Mouse (Mus musculus): ENCODE measurements at regions not wholly inside any gene's neighbourhood (a gene's known extent, or its start where the extent isn't known, plus 50 kb on each side); places are given as distances from the start of the nearest gene placed in this dataset.
A peak's percentile ranks its signal among the peaks of the same experiment; 100 is the strongest.

DNA sequence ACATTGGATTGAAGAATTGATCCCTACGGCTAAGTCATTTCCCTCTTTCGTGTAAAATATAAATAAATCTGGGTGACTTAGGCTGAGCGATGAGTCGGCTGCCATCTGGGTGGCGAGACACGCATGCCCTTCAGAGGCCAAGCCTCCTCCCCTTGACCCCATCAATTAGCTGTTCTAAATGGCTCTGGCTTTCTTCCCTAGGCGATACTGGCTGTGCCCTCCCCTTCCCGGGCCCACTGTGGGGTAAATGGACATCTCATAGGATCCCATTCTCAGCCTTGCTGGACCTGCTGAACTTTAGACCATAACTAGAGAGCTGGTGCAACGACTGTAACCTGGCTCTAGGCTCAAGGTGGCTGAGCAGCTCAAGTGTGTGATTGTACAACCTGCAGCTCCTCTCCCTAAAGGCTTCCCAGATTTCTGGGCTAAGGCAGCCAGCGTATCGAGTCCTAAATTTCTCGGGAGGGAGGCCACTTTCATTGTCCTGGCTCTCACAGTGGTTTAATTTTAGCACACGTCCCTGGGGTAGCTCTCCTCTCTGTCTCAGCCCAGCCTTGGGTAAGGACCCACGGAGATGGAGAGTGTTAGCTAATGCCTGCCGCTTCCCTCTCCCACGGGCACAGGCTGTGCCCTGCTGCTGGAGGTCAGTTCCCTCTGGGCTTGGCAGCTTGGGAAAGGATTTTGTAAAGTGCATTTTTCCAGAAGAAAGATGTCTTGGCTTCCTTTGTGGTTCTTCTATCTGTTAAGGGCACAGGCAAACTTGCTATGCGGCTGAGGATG, 80.7 kb upstream of the Zc3h12a start:
- ATAC-seq (ENCODE audit: low TSS enrichment): no peak

GRCm38 (mm10) chr4:125203521-125203920, 75.9 kb upstream of the Zc3h12a start:
- no peak for ATAC-seq (ENCODE audit: low TSS enrichment)

DNA sequence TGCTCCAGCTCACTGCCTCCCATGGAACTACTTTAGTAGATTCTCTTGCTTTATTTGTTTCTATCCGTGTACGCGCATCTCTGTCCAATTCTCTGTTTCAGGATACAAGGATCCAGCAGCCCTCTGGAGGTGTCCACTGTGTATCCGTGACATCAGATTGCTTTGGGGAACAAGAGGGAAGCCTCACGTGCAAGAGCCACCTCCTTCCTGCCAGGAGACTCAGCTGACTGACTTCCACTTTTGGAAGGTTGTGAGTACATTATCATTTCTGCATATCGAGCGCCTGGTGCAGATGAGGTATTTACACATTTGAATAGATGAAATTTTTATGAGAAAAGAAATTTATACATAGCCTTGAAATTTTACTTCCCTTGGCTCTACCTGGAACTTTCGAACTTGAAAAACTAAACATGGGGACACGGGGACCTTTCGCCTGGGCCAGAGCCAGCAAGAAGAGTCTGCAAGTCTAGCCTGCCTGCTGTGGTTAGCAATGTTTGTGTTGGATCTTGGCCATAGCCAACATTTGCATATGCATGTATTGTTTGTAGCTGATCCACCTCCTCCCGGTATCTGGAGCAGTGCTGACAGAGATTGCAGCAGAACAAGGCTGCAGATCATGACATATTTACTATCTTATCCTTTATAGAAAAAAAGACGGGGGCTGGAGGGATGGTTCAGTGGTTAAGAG, 74.1 kb upstream of the Zc3h12a start:
- no peak for ATAC-seq (ENCODE audit: low TSS enrichment)

DNA sequence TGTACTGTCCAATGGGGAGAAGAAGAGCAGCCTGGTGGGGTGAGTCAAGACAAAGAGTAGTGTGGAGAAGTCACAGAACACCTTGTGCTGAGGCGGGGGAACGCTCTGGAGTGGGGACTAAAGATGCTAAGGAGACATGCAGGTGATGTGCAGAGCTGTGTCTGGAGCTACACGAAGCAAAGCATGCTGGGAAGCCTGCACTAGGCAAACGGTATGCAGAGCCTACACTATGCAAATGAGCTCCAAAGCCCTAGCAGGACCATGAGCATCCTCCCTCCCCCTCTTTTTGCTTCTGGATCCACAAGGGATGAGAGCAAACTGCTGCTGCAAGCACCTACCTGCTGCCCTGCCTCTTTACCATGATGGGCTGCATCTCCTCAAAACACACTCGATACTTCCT, 73.1 kb upstream of the Zc3h12a start:
- ATAC-seq (ENCODE audit: low TSS enrichment): peak; percentile 70

DNA sequence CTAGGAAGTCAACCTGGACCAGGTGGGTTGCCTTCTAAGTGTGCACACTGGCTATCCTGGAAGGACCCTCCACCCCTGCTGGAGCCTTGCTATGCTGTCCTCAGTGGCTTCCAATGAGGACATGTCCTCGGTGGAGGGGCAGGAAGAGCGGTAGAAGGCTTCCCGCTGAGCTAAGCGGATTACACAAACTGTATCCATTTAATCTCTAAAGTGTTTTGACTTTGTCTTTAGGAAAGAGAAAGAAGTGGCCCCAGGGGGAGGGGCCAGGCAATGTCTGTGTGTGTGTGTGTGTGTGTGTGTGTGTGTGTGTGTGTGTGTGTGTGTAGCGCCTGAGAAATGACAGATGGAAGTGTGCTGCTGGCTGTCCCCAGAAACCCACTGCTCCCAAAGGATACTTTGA, 71.6 kb upstream of the Zc3h12a start:
- no peak for ATAC-seq (ENCODE audit: low TSS enrichment)

- ATAC-seq (ENCODE audit: low TSS enrichment): no peak
Measured at GRCm38 (mm10) chr4:125195901-125196435, 68.3 kb upstream of the Zc3h12a start.

DNA sequence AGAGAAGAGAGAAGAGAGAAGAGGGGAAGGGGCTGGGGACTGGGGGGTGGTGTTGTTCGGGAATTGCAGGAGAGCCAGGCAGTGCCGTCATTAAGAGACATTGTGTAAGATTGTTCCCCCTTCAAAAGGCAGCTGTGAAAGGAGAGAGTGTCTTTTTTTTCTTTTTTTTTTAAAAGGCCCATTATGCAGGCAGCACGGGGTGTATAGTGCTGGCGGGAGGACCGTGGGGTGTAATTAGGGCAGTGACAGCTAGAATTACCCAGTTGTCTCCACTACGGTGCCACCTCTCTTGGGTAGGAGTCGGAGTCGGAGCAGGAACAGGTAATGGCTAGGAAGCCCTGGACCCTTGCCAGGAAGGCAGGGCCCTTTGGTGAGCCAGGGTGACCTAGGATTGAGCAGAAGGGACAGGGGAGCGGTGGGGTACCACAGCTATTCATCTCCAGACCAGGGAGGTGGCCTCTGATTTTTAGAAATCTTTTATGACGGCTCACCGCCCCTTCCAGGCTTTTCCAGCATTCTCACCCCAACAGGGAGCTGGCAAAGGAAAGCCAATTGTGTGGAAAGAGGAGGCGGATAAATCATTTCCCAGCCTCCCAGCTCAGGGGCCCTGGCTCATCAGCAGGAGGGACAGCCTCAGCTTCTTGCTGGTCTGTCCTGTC, 67.2 kb upstream of the Zc3h12a start:
- no peak for ATAC-seq (ENCODE audit: low TSS enrichment)

- ATAC-seq (ENCODE audit: low TSS enrichment): no peak
Measured at GRCm38 (mm10) chr4:125194298-125194697, 66.7 kb upstream of the Zc3h12a start.

DNA sequence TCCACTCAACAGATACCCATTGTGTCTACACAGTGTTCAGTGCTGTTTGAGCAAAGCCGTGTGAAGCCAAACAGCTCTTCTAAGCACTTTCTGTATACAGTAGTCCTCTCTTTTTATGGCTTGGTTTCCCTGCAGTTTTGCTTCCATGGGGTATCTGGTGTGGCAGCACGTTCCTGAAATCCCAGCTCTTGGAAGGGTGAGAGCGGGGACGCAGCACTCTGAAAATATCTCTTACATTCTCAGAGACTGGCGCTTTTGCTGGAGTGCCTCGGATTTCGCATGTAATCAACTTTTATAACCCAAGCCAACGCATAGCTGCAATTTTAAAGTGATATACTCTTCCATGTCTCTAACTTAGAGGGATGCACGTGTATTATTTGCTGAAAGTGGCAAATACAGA, 64.0 kb upstream of the Zc3h12a start:
- peak; percentile 69 for ATAC-seq (ENCODE audit: low TSS enrichment)

GRCm38 (mm10) chr4:125191010-125191409, 63.4 kb upstream of the Zc3h12a start:
- ATAC-seq (ENCODE audit: low TSS enrichment): peak; percentile 96

DNA sequence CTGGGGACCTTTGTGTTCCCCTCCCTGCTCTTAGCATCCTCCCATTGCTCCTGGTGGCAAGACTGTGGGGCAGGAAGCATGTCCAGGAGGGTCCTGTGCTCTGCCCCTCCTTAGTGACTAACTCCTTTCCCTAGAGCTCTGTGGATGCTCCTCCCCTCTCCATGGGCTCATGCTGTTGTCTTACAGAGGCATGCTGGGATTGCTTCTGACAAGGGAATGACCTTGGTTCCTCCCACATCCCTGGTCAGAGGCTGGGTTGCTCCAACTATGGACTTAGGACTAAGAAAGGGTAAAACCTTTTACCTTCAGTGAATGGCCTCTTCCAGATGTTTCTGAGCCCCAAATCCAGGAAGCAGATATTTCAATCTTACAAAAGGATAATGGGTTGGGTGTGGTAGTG, 62.3 kb upstream of the Zc3h12a start:
- no peak for ATAC-seq (ENCODE audit: low TSS enrichment)

GRCm38 (mm10) chr4:125186246-125186645, 58.6 kb upstream of the Zc3h12a start:
- ATAC-seq (ENCODE audit: low TSS enrichment): no peak

DNA sequence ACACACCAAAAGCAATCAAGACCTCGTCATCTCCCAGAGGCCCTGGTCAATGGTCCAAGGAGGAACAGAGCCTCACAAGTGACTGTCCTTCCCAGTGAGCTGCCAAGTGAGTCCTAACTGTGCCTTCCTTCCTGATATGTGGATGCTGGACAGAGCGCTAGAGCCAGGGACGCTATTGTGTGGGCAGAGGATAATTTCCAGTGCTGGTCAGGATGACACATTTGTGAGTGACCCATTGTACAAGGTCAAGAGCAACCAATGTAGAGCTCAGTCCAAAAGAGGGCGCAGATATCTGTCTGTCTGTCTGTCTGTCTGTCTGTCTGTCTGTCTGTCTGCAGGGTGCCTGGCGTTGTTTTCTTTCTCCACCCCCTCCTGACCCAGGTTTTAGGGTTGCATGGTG, 57.4 kb upstream of the Zc3h12a start:
- no peak for ATAC-seq (ENCODE audit: low TSS enrichment)

DNA sequence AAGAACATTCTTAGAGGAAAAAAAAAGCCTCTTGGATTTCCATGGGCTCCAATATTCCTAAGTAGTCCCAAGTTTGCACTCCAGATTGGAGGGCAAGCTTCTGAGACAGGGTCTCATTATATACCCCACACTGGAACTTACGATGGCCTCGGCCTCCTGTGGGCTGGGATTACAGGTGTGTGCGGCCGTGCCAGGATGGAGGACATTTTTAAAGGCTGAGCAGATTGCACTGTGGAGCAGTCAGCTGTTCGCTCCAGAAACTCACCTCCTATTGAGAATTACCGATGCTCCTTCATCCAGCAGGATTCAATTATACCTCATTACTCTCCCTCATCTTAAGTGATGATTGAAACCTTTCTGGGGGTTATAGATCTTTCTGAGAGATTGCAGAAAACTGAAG, 53.3 kb upstream of the Zc3h12a start:
- no peak for ATAC-seq (ENCODE audit: low TSS enrichment)

DNA sequence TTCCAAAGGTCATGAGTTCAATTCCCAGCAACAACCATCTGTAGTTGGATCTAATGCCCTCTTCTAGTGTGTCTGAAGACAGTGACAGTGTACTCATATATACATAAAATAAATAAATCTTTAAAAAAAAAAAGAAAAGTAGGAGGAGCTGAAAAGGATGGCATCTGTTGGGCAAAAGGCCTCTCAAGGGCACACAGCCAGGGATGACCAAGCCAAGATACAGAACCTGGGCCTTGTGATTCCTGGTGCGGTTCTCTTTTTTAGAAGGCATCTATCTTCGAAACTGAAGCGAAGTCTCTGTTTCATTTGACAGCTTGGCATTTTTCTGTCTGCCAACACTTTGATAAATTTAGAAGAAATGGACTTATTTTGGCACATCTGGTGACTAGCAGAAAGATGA, 50.9 kb upstream of the Zc3h12a start:
- ATAC-seq (ENCODE audit: low TSS enrichment): no peak

DNA sequence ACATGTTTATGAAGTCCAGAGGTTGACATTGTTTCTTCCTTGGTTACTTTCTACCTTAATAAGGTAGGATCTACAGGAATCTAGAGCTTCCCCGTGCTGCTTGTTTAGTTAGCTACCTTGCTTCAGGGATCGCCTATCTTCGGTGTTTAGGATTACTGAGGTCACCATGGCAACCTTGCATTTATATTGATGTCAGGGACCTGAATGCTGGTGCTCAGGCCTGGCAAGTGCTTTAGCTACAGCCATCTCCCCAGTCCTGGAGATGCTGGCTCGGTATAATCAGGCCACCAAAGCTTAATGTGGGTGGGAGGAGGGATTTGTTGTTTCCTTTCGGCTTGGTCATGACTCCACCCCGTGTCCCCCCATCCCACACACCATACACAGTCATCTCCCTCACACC, 50.0 kb upstream of the Zc3h12a start:
- ATAC-seq (ENCODE audit: low TSS enrichment): no peak

Measured in frontal cortex, adult (tissue).